Mouse (Mus musculus): Measurements from ENCODE around the gene Slk. TPM values are rescaled to one million over a fixed set of nuclear protein-coding genes. Genes with fewer than 3 reads are reported as not detected.

Gene Slk
- polyA plus RNA-seq, 1 experiment, result 12.1 TPM

- TF ChIP-seq REST (IDR thresholded peaks at IDR 0.05; ENCODE audit: insufficient read depth, insufficient read length), result no peak
- TF ChIP-seq MAX (IDR thresholded peaks at IDR 0.05; ENCODE audit: low read depth), result no peak
- TF ChIP-seq SRF (IDR thresholded peaks at IDR 0.05; ENCODE audit: control insufficient read depth, insufficient read length, low read depth), result no peak
- peak; percentile 73 for TF ChIP-seq TCF12 (IDR thresholded peaks at IDR 0.05; ENCODE audit: insufficient read depth, poor library complexity, severe bottlenecking)
- peak; percentile 25 to 95 (median 92) for TF ChIP-seq MYOD1 (IDR thresholded peaks at IDR 0.05; ENCODE audit: control insufficient read depth in 1 of 3, insufficient read length in 2 of 3, low read depth in 2 of 3)
- no peak for TF ChIP-seq POLR2A (IDR thresholded peaks at IDR 0.05; ENCODE audit: insufficient read length, low read depth)
- TF ChIP-seq TCF3 (IDR thresholded peaks at IDR 0.05; ENCODE audit: insufficient read length, low read depth), result peak; percentile 98
- TF ChIP-seq MYOG (IDR thresholded peaks at IDR 0.05; ENCODE audit: control insufficient read depth in 1 of 3, insufficient read depth in 1 of 3, insufficient read length in 2 of 3, low read depth in 2 of 3), result peak; percentile 34 to 97 (median 97)
- no peak for TF ChIP-seq CEBPB (IDR thresholded peaks at IDR 0.05; ENCODE audit: insufficient read depth, poor library complexity, severe bottlenecking)
- no peak for TF ChIP-seq E2F4 (IDR thresholded peaks at IDR 0.05; ENCODE audit: insufficient read depth)
- no peak for TF ChIP-seq POLR2AphosphoS2 (IDR thresholded peaks at IDR 0.05; ENCODE audit: insufficient read length, low read depth)
- TF ChIP-seq USF1 (IDR thresholded peaks at IDR 0.05; ENCODE audit: low read depth), result no peak
- Histone ChIP-seq H3K36me3 (ENCODE audit: control insufficient read depth, insufficient read depth) (no peaks in the 10 kb centered on the region), H3K4me2 (ENCODE audit: low read depth) (no peak overlapping the region), H3K79me2 (ENCODE audit: control insufficient read depth, insufficient read depth) (no peaks in the 10 kb centered on the region), H3ac (ENCODE audit: control insufficient read depth, insufficient read length) (no peak overlapping the region), H3K4me3 (no peak overlapping the region), H3K27me3 (ENCODE audit: control insufficient read depth, insufficient read depth, insufficient read length) (no peaks in the 10 kb centered on the region)
Observed at GRCm38 (mm10) chr19:47654896-47655295, 75.4 kb downstream of the Slk start.

GRCm38 (mm10) chr19:47658914-47659535 is 79.5 kb downstream of the Slk start:
- TF ChIP-seq POLR2AphosphoS2 (IDR thresholded peaks at IDR 0.05; ENCODE audit: insufficient read length, low read depth) (no peak), TCF3 (IDR thresholded peaks at IDR 0.05; ENCODE audit: insufficient read length, low read depth) (no peak), REST (IDR thresholded peaks at IDR 0.05; ENCODE audit: insufficient read depth, insufficient read length) (no peak), CEBPB (IDR thresholded peaks at IDR 0.05; ENCODE audit: insufficient read depth, poor library complexity, severe bottlenecking) (no peak), TCF12 (IDR thresholded peaks at IDR 0.05; ENCODE audit: insufficient read depth, poor library complexity, severe bottlenecking) (no peak), MAX (IDR thresholded peaks at IDR 0.05; ENCODE audit: low read depth) (no peak)
- Histone ChIP-seq H3K4me2 (ENCODE audit: low read depth) (peak overlapping the region; percentile 55), H3ac (ENCODE audit: control insufficient read depth, insufficient read length) (no peak overlapping the region), H3K27me3 (ENCODE audit: control insufficient read depth, insufficient read depth, insufficient read length) (no peaks in the 10 kb centered on the region), H3K4me3 (no peak overlapping the region), H3K36me3 (ENCODE audit: control insufficient read depth, insufficient read depth) (no peaks in the 10 kb centered on the region), H3K79me2 (ENCODE audit: control insufficient read depth, insufficient read depth) (no peaks in the 10 kb centered on the region)

- TF ChIP-seq MYOG (IDR thresholded peaks at IDR 0.05; ENCODE audit: control insufficient read depth in 1 of 3, insufficient read depth in 1 of 3, insufficient read length in 2 of 3, low read depth in 2 of 3) (no peak), SRF (IDR thresholded peaks at IDR 0.05; ENCODE audit: control insufficient read depth, insufficient read length, low read depth) (no peak), E2F4 (IDR thresholded peaks at IDR 0.05; ENCODE audit: insufficient read depth) (no peak), USF1 (IDR thresholded peaks at IDR 0.05; ENCODE audit: low read depth) (no peak), TCF3 (IDR thresholded peaks at IDR 0.05; ENCODE audit: insufficient read length, low read depth) (no peak), POLR2AphosphoS2 (IDR thresholded peaks at IDR 0.05; ENCODE audit: insufficient read length, low read depth) (no peak), POLR2A (IDR thresholded peaks at IDR 0.05; ENCODE audit: insufficient read length, low read depth) (no peak), TCF12 (IDR thresholded peaks at IDR 0.05; ENCODE audit: insufficient read depth, poor library complexity, severe bottlenecking) (no peak), REST (IDR thresholded peaks at IDR 0.05; ENCODE audit: insufficient read depth, insufficient read length) (no peak), CEBPB (IDR thresholded peaks at IDR 0.05; ENCODE audit: insufficient read depth, poor library complexity, severe bottlenecking) (no peak), MAX (IDR thresholded peaks at IDR 0.05; ENCODE audit: low read depth) (no peak), MYOD1 (IDR thresholded peaks at IDR 0.05; ENCODE audit: control insufficient read depth in 1 of 3, insufficient read length in 2 of 3, low read depth in 2 of 3) (no peak)
- H3K27me3 ChIP-seq (ENCODE audit: control insufficient read depth, insufficient read depth, insufficient read length), result no peaks in the 10 kb centered on the region
- no peaks in the 10 kb centered on the region for H3K79me2 ChIP-seq (ENCODE audit: control insufficient read depth, insufficient read depth)
- no peaks in the 10 kb centered on the region for H3K36me3 ChIP-seq (ENCODE audit: control insufficient read depth, insufficient read depth)
- H3ac ChIP-seq (ENCODE audit: control insufficient read depth, insufficient read length), result no peak overlapping the region
- no peak overlapping the region for H3K4me3 ChIP-seq
- peak overlapping the region; percentile 55 for H3K4me2 ChIP-seq (ENCODE audit: low read depth)
Observed at GRCm38 (mm10) chr19:47659765-47660408, 80.4 kb downstream of the Slk start.

- Histone ChIP-seq H3K36me3 (ENCODE audit: control insufficient read depth, insufficient read depth) (no peaks in the 10 kb centered on the region), H3K79me2 (ENCODE audit: control insufficient read depth, insufficient read depth) (no peaks in the 10 kb centered on the region), H3ac (ENCODE audit: control insufficient read depth, insufficient read length) (no peak overlapping the region), H3K27me3 (ENCODE audit: control insufficient read depth, insufficient read depth, insufficient read length) (no peaks in the 10 kb centered on the region), H3K4me3 (no peak overlapping the region), H3K4me2 (ENCODE audit: low read depth) (no peak overlapping the region)
- TF ChIP-seq USF1 (IDR thresholded peaks at IDR 0.05; ENCODE audit: low read depth), result no peak
- no peak for TF ChIP-seq E2F4 (IDR thresholded peaks at IDR 0.05; ENCODE audit: insufficient read depth)
- no peak for TF ChIP-seq SRF (IDR thresholded peaks at IDR 0.05; ENCODE audit: control insufficient read depth, insufficient read length, low read depth)
- peak in 2 of 3 experiments; percentile 35 to 58 for TF ChIP-seq MYOD1 (IDR thresholded peaks at IDR 0.05; ENCODE audit: control insufficient read depth in 1 of 3, insufficient read length in 2 of 3, low read depth in 2 of 3)
- TF ChIP-seq REST (IDR thresholded peaks at IDR 0.05; ENCODE audit: insufficient read depth, insufficient read length), result no peak
- TF ChIP-seq CEBPB (IDR thresholded peaks at IDR 0.05; ENCODE audit: insufficient read depth, poor library complexity, severe bottlenecking), result peak; percentile 25; the same call in 1 of the 2 replicates
- TF ChIP-seq MYOG (IDR thresholded peaks at IDR 0.05; ENCODE audit: control insufficient read depth in 1 of 3, insufficient read depth in 1 of 3, insufficient read length in 2 of 3, low read depth in 2 of 3), result peak in 1 of 3 experiments; percentile 63
- no peak for TF ChIP-seq TCF12 (IDR thresholded peaks at IDR 0.05; ENCODE audit: insufficient read depth, poor library complexity, severe bottlenecking)
- no peak for TF ChIP-seq MAX (IDR thresholded peaks at IDR 0.05; ENCODE audit: low read depth)
Observed at GRCm38 (mm10) chr19:47667601-47668000, 88.1 kb downstream of the Slk start.
